ENCODE assay signal across 9 mouse cellular contexts in genomic region chr6:49189363-49189762, GRCm38 (mm10). TPM values are rescaled to one million over a fixed set of nuclear protein-coding genes. Genes with fewer than 3 reads are reported as not detected.
DNase-seq lines count a peak whose midpoint lies in the region; ATAC-seq and TF ChIP-seq lines count a peak whose summit lies in the region.
"Had no signal": no experiment of that assay in that cellular context is flagged by ENCODE, and none has a peak within 500 bp of the region (broad histone marks: within the 10 kb centered on the region; RNA-seq: fewer than 3 reads in every experiment).

No protein-coding gene starts in this region.

- ATAC-seq in megakaryocyte progenitor cell, adult 5-6 weeks (replicated peaks; ENCODE audit: poor library complexity), result peak; percentile 54; the same call in 1 of the 2 replicates

- no peak for DNase-seq in left cerebral cortex, adult 2 months (ENCODE audit: extremely low spot score in 1 of 2, low spot score in 2 of 2)
- no peak for DNase-seq in left cerebral cortex, postnatal 10 days (ENCODE audit: extremely low spot score in 1 of 2, low spot score in 2 of 2)
- DNase-seq in CD4-positive helper T cell, adult 2 months (ENCODE audit: low read depth, low spot score), result peak; percentile 52
- DNase-seq in ES-CJ7 (ENCODE audit: low read depth, low spot score), result peak; percentile 79
- no peak for DNase-seq in cerebellum, adult 11 months
- DNase-seq in testis, postnatal 10 days (ENCODE audit: low spot score), result no peak
- DNase-seq: heart, postnatal 14 days; liver, embryonic 13.5 days had no signal

- intact Hi-C loops in left cerebral cortex, adult 2 months (cut with DNase I), result loop anchor here (5.0 kb wide), 1 partner anchor 132 kb away; no protein-coding TSS in a partner anchor
- intact Hi-C loops in left cerebral cortex, postnatal 10 days (cut with DNase I), result no loop called here

- no peak overlapping the region for H3K4me3 ChIP-seq in left cerebral cortex, adult 2 months
- H3K4me3 ChIP-seq: liver, embryonic 13.5 days had no signal

- TF ChIP-seq CTCF in left cerebral cortex, adult 2 months (IDR thresholded peaks at IDR 0.05), result peak; percentile 52

- no peak overlapping the region for H3K27ac ChIP-seq in left cerebral cortex, adult 2 months
- H3K27ac ChIP-seq: liver, embryonic 13.5 days had no signal

RNA-seq across cellular contexts. Expression of gene Igf2bp3, which starts 25.4 kb away (rescaled TPM):
- total RNA-seq in left cerebral cortex, adult 2 months (2021), result under 1 TPM in 1 of 2 experiments, not detected in 1; 0.35 TPM
- 1 to 10 TPM; 1.2 TPM for total RNA-seq in left cerebral cortex, postnatal 10 days (2021)
- 0.20 and 0.71 TPM in 2 replicates for total RNA-seq in megakaryocyte progenitor cell, adult 5-6 weeks (2015)
- total RNA-seq in megakaryocyte progenitor cell, adult 5-6 weeks (2017), result 0.03 and 0.21 TPM in 2 replicates

Comparison
In these comparisons a context has a peak if more than half of its experiments do, and no peak if none do; other contexts are left out.
1. DNase-seq: peak in CD4-positive helper T cell, adult 2 months (single experiment) and ES-CJ7 (single experiment); none in left cerebral cortex, adult 2 months (0 of 2), left cerebral cortex, postnatal 10 days (0 of 2), cerebellum, adult 11 months (single experiment) and testis, postnatal 10 days (single experiment).